Mouse (Mus musculus) kidney, embryonic 16.5 days (tissue): ENCODE measurements at regions not wholly inside any gene's neighbourhood (a gene's known extent, or its start where the extent isn't known, plus 50 kb on each side); places are given as distances from the start of the nearest gene placed in this dataset.

Experiments
- ATAC-seq: fragments of 200-750 bp; cut with Nextera tagmentation; 2 replicates; pipeline ENCODE4 v1.8.0; 2017; ENCODE audit warnings: moderate TSS enrichment; ENCODE audit not compliant: low FRiP score, low TSS enrichment
- H3K27ac ChIP-seq: fragments of 300-500 bp; sonication (generic); 2 replicates; pipeline ENCODE4 v1.5.1; 2014; ENCODE audit warnings: low read length
- H3K27me3 ChIP-seq: fragments of 300-500 bp; sonication (generic); 2 replicates; pipeline ENCODE4 v1.6.1; 2014; ENCODE audit warnings: low read length, control low read depth, mixed read lengths; ENCODE audit not compliant: insufficient read depth
- H3K36me3 ChIP-seq: fragments of 300-500 bp; sonication (generic); 2 replicates; pipeline ENCODE4 v1.6.1; 2014; ENCODE audit warnings: low read length, control low read depth, mixed read lengths; ENCODE audit not compliant: insufficient read depth
- H3K4me1 ChIP-seq: fragments of 300-500 bp; sonication (generic); 2 replicates; pipeline ENCODE4 v1.6.1; 2014; ENCODE audit warnings: low read length, control low read depth, mixed read lengths; ENCODE audit not compliant: insufficient read depth
- H3K4me2 ChIP-seq: fragments of 300-500 bp; sonication (generic); replicated peaks from 2 replicates; pipeline ENCODE4 v1.6.1; 2014; ENCODE audit warnings: low read depth, low read length
- H3K4me3 ChIP-seq: fragments of 300-500 bp; sonication (generic); 2 replicates; pipeline ENCODE4 v1.5.1; 2014; ENCODE audit warnings: mild to moderate bottlenecking, low read length
- H3K9ac ChIP-seq: fragments of 300-500 bp; sonication (generic); replicated peaks from 2 replicates; pipeline ENCODE4 v1.6.1; 2014; ENCODE audit warnings: low read length
- H3K9me3 ChIP-seq: fragments of 300-500 bp; sonication (generic); 2 replicates; pipeline ENCODE4 v1.6.1; 2016; ENCODE audit warnings: low read length, control low read depth
- WGBS: fragments of 180-500 bp; shearing (Covaris S2); extraction: QIAGEN DNeasy Blood & Tissue Kit; methylation state at CpG from one replicate; pipeline ENCODE4 v1.1.7; 2014; 5-methylcytosine and 5-hydroxymethylcytosine counted together

DNA sequence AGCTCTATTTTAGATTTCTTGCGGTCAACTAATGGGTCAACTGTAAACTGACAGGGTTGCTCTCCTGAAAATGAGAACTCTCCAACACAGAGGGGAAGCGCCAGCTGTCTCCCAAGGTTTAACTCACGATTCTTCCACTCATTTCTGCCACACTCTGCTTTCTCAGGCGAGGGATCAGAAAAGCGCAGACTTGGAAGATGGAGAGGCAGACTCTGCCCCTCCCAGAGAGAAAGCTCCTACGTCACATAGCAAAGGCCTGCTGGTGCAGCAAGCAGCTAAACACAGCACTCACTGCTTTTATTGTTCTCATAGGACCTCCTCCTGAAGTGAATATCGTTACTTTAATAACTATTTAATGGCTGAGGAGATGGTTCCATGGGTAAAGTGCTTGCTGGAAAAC is 73.6 kb upstream of the Sh3bp4 start:
- no peak for ATAC-seq
- no peak overlapping the region for H3K4me3 ChIP-seq
- no peak overlapping the region for H3K27ac ChIP-seq
- no peak overlapping the region for H3K4me2 ChIP-seq
- no peak overlapping the region for H3K9ac ChIP-seq
- H3K4me1 ChIP-seq = peaks cover 15% of the 10 kb centered on the region
- no peaks in the 10 kb centered on the region for H3K27me3 ChIP-seq
- no peaks in the 10 kb centered on the region for H3K36me3 ChIP-seq
- 53% methylated on average over 7 of the region's 7 CpGs for WGBS
- H3K9me3 ChIP-seq = peaks cover 6% of the 10 kb centered on the region; the same call in 1 of the 2 replicates

DNA sequence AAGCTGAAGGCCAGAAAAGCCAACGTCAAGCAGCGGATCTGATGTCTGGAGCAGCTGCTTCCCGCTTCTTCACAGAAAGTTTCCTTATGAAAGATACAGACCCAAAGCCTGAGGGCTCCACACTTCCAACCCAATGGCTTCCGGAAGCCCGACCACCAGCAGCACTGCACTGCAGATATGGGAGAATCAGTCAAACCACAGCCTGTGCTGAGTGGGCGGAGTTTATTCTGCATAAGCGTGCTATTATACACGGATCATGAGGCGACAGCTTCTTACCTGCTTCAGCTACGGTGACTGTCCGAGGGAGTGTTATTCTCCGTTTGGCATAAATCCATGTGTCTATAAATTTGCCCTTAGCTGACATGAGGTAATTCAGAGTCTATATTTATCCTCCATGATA is 72.4 kb upstream of the Sh3bp4 start:
- Histone ChIP-seq H3K4me2 (no peak overlapping the region), H3K9ac (no peak overlapping the region), H3K4me1 (peaks cover 15% of the 10 kb centered on the region), H3K27ac (no peak overlapping the region), H3K27me3 (no peaks in the 10 kb centered on the region), H3K9me3 (peaks cover 6% of the 10 kb centered on the region; the same call in 1 of the 2 replicates), H3K4me3 (no peak overlapping the region), H3K36me3 (no peaks in the 10 kb centered on the region)
- no peak for ATAC-seq
- 80% methylated on average over 12 of the region's 12 CpGs for WGBS

DNA sequence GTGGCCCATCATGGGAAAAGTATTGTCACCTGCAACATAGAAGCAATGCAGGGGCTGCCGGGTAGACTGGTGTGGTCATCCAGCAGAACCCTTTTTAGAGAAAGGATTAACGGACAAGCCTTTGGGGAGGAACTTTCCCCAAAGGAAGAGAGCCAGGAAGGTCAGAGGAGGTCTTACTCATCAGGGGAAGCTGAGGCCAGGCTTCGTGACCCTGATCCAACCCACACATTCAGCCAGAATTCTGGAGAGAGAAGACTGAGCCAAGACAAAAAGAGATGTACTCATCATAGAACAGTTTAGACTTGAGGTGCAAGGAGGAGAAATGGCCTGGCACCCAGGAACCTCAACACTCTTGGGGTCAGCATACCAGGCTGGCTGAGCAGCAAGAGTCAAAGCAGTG is 67.9 kb upstream of the Sh3bp4 start:
- 77% methylated on average over 3 of the region's 3 CpGs for WGBS
- Histone ChIP-seq H3K27me3 (no peaks in the 10 kb centered on the region), H3K4me2 (no peak overlapping the region), H3K4me1 (no peaks in the 10 kb centered on the region), H3K4me3 (no peak overlapping the region), H3K9me3 (peaks cover 6% of the 10 kb centered on the region; the same call in 1 of the 2 replicates), H3K9ac (no peak overlapping the region), H3K27ac (no peak overlapping the region), H3K36me3 (no peaks in the 10 kb centered on the region)
- ATAC-seq = no peak

DNA sequence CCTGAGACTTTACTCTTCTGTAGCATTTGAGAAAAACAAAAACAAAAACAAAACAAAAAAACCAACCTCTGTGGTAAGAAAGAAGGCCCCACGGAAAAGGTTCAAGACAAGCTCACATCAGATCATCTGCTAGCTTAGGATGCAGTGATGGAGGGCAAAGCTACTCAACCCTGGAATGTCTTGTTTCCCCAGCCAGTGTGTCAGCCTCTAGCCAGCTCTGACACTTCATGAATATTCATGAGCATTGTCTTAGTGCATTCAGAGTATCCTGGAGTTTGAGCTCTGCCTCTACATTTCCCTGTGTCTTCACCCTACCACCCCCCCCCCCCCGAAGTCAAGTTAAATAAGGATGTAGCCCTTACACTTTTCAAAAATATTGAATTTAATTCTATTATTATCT is 66.5 kb upstream of the Sh3bp4 start:
- H3K27me3 ChIP-seq = no peaks in the 10 kb centered on the region
- WGBS = 67% methylated on average over 2 of the region's 2 CpGs
- no peaks in the 10 kb centered on the region for H3K4me1 ChIP-seq
- H3K4me2 ChIP-seq = no peak overlapping the region
- H3K9me3 ChIP-seq = peaks cover 6% of the 10 kb centered on the region; the same call in 1 of the 2 replicates
- H3K9ac ChIP-seq = no peak overlapping the region
- H3K27ac ChIP-seq = no peak overlapping the region
- no peak for ATAC-seq
- no peaks in the 10 kb centered on the region for H3K36me3 ChIP-seq
- no peak overlapping the region for H3K4me3 ChIP-seq

DNA sequence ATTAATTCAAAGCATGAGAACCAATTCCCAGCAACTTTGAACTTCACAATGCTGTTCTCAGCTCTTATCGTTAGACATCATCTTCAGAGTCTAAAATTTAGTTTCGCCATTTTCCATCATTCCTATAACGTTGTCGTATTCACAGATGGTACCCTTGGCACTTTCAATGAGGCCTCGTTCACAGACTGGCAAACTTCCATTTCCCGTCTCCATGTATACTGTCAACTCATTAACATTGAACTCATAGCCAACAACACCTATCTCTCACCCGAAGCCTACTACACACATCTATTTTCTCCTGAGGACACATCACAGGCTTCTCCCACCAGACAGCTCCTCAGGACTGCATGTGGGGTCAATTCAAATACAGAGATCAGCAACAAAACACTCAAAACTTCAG is 62.7 kb upstream of the Sh3bp4 start:
- no peak overlapping the region for H3K27ac ChIP-seq
- H3K4me3 ChIP-seq = no peak overlapping the region
- H3K4me1 ChIP-seq = peaks cover 5% of the 10 kb centered on the region; the same call in 1 of the 2 replicates
- no peak overlapping the region for H3K9ac ChIP-seq
- WGBS = 95% methylated on average over 7 of the region's 7 CpGs
- no peaks in the 10 kb centered on the region for H3K36me3 ChIP-seq
- no peaks in the 10 kb centered on the region for H3K9me3 ChIP-seq
- ATAC-seq = no peak
- no peak overlapping the region for H3K4me2 ChIP-seq
- no peaks in the 10 kb centered on the region for H3K27me3 ChIP-seq

DNA sequence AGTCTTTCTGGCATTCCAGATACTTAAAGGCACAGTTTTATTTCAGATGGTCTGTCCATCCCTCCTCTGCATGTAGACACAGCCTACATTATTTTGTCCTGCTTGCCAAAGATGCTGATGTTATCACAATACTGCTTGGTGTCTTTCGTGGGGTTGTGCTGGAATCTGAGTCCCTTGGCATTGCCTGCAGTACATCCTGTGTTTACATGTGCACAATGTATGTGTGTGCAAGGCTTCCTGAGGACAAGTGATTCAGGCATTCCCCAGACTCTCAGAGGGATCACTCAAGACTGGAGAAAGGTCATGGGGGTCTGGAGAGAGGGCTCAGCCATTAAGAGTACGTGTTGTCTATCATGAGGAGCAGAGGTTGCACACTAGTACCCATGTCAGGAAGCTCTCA is 60.0 kb upstream of the Sh3bp4 start:
- no peaks in the 10 kb centered on the region for H3K9me3 ChIP-seq
- H3K36me3 ChIP-seq = no peaks in the 10 kb centered on the region
- WGBS = 72% methylated on average over 2 of the region's 2 CpGs
- H3K27me3 ChIP-seq = no peaks in the 10 kb centered on the region
- no peak overlapping the region for H3K27ac ChIP-seq
- no peak for ATAC-seq
- peaks cover 8% of the 10 kb centered on the region for H3K4me1 ChIP-seq
- H3K4me2 ChIP-seq = no peak overlapping the region
- no peak overlapping the region for H3K4me3 ChIP-seq
- no peak overlapping the region for H3K9ac ChIP-seq

DNA sequence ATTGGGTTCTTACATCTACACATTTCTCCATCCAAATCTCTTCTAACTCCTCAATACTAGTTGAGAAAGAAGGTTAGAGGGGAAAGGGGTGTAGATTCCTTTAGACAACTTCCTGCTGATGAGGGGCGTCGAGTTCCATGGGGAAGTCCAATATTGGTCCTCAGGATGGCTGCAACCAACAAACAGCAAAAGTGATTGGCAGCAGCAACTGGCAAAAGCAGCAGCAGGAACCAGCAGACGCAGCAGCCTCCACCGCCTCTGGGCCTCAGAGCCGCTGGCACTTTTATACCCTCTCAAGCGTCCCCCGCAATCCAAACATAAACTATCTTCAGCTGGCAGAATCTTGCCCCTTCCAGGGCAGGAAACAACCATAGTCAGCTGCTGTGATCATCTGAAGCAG is 58.8 kb upstream of the Sh3bp4 start:
- Histone ChIP-seq H3K9ac (no peak overlapping the region), H3K27me3 (no peaks in the 10 kb centered on the region), H3K27ac (no peak overlapping the region), H3K4me2 (no peak overlapping the region), H3K4me1 (peaks cover 15% of the 10 kb centered on the region), H3K9me3 (no peaks in the 10 kb centered on the region), H3K36me3 (no peaks in the 10 kb centered on the region), H3K4me3 (no peak overlapping the region)
- WGBS = 41% methylated on average over 7 of the region's 7 CpGs
- 0 out of 2 replicates have a peak, but pooled peaks have one; percentile 47 for ATAC-seq

DNA sequence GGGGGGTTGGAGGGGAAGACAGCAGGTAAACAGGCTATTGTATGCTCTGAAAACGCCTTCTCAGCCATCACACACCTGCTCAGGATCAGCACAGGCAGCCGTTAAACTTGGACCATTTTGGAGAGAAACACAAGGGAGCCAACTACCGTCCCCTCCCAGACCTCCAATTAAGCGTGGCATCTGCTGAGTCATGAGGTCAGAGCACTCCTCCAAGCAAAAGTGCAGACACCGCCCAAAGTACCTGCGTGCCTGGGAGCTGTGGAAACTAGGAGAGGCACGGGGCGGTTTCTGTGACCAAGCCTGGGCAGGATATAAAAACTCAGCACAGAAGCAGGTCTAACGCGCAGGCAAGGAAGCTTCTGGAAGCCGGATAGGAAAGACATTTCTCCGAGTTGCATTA is 54.8 kb upstream of the Sh3bp4 start:
- Histone ChIP-seq H3K27ac (0 out of 2 replicates have a peak overlapping the region, but pooled peaks have one; percentile 19), H3K4me1 (peaks cover 15% of the 10 kb centered on the region), H3K4me3 (no peak overlapping the region), H3K9ac (no peak overlapping the region), H3K36me3 (no peaks in the 10 kb centered on the region), H3K27me3 (no peaks in the 10 kb centered on the region), H3K9me3 (no peaks in the 10 kb centered on the region), H3K4me2 (peak overlapping the region; percentile 17)
- peak; percentile 80 for ATAC-seq
- 21% methylated on average over 12 of the region's 12 CpGs for WGBS

DNA sequence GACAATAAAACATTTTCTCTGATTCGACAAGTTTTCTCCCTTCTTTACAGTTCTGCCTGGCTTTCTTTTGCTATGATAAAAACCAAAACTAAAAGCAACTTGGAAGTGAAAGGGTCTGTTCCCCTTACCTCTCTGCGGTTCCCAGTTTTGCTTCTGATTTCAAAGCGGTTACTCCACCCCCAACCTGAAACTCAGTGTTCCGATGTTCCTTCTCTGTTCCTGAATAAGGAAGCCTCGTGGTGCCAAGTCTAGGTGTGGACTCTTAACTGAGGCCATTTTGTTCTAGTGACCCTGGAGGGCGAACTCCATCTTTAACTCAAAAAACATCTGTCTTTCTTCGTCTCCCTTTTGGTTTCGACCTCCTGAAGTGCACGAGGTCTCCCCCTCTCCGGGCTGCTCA is 54.4 kb upstream of the Sh3bp4 start:
- Histone ChIP-seq H3K27me3 (no peaks in the 10 kb centered on the region), H3K4me1 (peaks cover 15% of the 10 kb centered on the region), H3K4me2 (peak overlapping the region; percentile 17), H3K9ac (no peak overlapping the region), H3K27ac (0 out of 2 replicates have a peak overlapping the region, but pooled peaks have one; percentile 2), H3K9me3 (no peaks in the 10 kb centered on the region), H3K4me3 (no peak overlapping the region), H3K36me3 (no peaks in the 10 kb centered on the region)
- ATAC-seq = no peak
- WGBS = 53% methylated on average over 10 of the region's 10 CpGs

DNA sequence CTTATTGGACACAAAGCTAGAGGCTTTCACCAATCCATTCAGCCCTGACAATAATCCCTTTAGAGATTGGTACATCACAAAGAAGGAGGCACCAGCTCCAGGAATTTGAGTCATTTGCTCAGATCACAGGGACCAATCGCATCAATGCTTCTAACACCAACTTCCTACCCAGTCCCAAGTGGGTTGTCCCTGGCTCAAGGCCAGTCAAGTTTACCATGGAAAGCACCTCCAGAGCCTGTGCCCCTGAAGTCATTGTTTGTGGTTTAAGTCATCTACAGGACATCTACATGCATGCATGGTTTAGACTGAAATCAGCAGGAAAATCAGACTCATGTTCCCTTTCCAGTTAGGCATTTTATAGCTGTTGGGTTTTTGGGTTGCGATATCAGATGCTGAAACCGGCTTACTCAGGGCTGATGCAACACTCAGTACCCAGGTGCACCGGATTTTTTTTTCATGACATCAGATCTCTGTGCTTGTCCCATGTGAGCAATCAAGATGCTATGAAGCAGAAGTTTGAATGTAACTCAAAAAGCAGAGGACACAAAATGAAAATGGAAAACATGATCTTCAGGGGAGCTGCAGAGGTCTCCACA is 50.3 kb upstream of the Sh3bp4 start:
- H3K4me2 ChIP-seq = no peak overlapping the region
- WGBS = 82% methylated on average over 4 of the region's 4 CpGs

More for the DNA sequence above, 50.3 kb upstream of the Sh3bp4 start:
- ATAC-seq = 0 out of 2 replicates have a peak, but pooled peaks have one; percentile 16
- no peak overlapping the region for H3K27ac ChIP-seq
- no peak overlapping the region for H3K4me3 ChIP-seq
- H3K9ac ChIP-seq = no peak overlapping the region
- H3K9me3 ChIP-seq = no peaks in the 10 kb centered on the region
- peaks cover 13% of the 10 kb centered on the region for H3K4me1 ChIP-seq
- no peaks in the 10 kb centered on the region for H3K27me3 ChIP-seq
- no peaks in the 10 kb centered on the region for H3K36me3 ChIP-seq
